Mouse (Mus musculus) adrenal gland, adult 18-20 months (tissue): ENCODE measurements around the gene Mlh3. TPM values are rescaled to one million over a fixed set of nuclear protein-coding genes. Genes with fewer than 3 reads are reported as not detected.

Experiments used
- DNase-seq, 2 experiments: peaks; one replicate each; pipeline ENCODE4 v3.0.0; 2021 to 2022; ENCODE audit warnings: low spot score in 2 of 2
- total RNA-seq, 2 experiments: library from RNA; stranded (reverse); gene quantifications; 1 replicate in 1 of 2; 2 replicates in 1 of 2; pipeline ENCODE4 v1.2.3; 2021

Mlh3 gene
- total RNA-seq, 2 experiments from 2014 or later: 8.0 to 9.2 TPM

DNA sequence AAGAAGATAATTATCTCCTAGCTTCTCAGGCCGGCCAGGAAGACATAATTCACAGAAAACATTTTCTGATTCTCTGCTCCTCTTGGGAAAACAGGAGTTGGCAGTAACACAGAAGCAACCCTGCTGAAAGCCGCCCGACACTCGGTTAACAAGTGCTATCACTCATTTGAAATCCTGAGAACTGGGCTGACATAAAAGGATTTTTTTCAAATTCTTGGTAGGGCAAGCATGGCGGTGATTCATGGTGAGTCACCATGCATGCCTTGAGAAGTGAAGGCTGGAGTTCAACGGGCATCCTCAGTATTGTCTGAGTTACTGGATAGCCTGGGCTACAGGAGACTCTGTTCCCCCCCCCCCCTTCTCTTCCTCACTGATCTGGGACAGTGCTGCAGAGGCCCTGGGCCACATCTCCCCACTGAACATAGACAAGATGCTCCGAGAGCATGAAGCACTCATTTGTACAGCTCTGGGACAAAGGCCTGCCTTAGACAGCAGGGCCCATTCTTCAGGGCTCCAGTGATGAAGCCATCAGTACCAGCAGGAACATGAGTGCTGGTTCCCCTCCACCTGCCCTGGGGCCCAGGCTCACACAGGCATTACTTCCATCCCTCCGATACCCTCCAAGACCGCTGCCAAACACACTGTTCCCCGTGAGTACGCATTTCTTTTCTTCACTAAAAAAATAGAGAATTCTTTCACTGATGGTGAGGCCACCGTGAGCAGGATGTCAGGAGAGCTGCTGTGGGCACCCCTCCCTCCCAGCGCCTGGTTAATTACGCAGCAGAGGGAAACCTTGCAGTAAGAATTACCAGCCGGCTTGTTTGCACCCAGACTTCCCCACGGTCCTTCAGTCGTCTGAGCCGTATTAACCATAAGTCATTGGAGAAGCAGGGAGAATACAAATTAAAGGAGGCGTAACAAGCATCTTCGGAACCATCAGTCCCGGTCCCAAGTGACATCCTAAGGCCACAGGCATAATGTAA is 36.7 kb downstream of the Mlh3 start:
- DNase-seq: peak in 1 of 2 experiments; percentile 26

DNA sequence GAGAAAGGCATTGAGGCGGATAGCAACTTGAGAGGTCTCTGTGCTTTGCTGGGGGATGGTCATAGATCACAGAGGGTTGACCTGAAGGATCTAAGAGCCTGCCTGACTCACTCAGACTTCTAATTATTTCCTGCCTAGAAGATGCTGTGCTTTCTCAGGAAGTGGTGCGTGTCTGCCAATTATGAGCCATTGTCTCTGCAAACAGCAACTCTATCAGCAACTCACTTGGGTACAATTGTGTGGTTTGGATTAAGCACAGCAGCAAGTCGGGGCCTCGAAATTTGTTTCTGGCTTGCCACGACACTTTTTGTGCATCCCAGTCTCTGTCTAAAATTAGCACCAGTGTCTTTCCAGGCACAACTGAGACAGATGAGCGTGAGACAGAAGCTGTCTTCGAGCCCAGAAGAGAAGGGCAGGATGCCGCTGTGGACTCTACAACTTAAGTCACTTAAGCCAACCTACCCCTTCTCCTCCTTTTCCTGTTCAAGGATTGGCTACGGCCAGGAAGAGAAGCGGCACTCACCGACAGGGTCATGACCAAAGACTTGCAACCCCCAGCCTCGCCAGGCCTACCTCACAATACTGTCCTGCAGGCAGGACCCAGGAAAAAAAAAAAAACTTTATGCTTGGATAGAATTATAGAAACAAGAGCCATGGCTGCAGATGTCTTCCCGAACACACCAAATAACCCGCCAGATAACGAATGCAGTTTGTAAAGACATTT is 42.4 kb downstream of the Mlh3 start:
- DNase-seq: no peak

DNA sequence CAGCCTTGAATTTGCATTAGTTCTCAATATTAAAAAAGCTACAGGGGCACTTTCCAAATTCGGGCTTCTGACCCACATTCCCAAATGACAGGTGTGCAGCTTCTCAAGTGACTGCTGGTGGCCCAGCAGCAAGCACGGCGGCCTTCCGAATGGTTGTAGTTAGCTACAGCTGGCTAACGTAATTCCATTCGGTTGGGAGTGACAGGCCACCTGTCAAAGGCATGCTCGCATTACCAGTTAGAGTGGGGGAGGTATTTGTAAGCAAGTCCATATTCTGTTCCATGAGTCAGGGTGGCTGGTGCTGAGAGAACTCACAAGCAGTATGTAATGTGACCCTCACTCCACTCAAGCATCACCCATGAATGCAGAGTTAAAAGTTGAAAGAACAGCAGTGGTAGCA is 43.2 kb downstream of the Mlh3 start:
- no peak for DNase-seq

DNA sequence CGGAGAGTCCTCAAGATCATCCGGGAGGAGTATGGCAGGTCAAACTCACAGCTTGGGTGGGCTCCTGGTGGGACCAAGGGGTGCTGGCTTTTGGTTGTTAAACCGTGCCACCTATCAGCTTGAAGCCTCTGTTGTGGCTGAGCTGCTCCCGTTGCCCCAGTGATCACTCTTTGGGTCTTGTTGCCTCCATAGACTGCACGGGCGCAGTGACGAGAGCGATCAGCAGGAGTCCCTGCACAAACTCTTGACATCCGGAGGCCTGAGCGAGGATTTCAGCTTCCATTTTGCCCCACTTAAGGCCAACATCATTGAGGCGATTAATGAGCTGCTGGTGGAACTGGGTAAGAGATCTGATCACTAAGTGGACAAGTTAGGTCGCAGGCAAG is 50.5 kb downstream of the Mlh3 start:
- no peak for DNase-seq

DNA sequence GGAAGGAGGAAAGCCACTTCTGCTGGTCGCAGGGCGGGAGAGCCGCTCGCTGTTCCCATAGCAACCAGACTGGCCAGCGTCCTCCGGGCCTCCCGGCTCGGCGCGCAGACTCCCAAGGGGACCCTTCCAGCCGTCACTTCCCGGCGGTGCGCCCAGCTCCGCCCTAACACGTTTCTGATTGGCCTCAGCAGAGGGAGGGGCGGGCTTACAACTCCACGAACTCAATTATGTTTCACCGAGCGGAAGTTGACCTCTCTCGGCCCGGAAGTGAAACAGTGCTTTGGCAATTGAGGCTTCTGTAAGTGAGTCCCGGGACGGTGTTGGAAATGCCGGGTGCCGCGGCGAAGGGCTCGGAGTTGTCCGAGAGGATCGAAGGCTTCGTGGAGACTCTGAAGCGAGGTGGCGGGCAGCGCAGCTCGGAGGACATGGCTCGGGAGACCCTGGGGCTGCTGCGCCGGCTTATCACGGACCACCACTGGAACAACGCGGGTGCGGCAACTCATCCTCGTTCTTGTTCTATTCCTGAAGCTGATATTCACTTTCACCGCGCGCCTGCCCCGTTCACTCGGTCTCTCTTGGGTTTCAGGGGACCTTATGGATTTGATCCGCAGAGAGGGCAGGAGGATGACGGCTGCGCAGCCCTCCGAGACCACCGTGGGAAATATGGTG is 51.0 kb downstream of the Mlh3 start, which contains the start of gene Eif2b2:
TSS of gene Eif2b2 (plus strand) at position 246 of the 669 bp plus-strand sequence.
- DNase-seq: peak; percentile 95

DNA sequence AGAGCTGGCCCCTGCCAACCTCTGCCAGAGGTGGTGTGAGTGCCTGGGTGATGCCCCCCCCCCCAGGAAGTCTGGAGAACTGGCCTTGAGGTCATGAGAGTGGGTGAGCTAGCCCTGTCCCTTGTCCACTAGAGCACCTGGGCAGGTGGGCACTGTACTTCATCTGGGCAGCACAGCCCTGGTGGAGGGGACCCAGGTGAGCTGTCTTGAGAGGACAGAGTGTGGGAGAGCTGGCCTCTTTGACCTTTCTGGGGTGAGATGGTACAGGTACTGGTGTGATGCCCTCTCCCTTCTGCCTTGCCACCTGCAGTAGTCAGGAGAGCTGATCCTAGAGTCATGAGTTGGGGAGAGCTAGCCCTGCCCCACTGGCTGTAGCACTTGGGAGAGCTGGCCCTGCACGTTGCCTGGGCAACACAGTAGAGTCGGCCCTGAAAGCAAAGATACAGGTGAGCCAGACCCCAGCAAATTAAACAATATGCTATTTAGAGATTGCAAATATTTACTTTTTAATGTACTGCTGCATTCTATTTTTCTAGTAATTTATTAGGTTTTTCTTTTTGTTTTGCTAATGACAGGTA is 52.6 kb downstream of the Mlh3 start:
- DNase-seq: no peak

DNA sequence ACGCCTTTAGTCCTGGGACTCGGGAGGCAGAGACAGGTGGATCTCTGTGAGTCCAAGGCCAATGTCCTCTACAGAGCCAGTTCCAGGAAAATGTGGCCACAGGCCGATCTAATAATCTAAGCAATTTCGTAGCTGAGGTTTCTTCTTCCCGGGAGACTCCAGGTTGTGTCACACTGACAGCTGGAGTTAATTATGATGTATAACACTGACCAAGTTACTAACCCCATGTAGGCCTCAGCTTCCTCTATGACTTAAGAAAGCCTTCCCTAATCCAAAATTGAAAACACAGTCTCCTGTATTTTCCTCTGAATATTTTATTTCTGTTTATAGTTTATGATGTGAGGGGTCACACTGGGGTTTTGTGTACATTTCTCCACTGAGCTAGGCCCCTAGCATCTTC is 55.4 kb downstream of the Mlh3 start:
- DNase-seq: no peak

DNA sequence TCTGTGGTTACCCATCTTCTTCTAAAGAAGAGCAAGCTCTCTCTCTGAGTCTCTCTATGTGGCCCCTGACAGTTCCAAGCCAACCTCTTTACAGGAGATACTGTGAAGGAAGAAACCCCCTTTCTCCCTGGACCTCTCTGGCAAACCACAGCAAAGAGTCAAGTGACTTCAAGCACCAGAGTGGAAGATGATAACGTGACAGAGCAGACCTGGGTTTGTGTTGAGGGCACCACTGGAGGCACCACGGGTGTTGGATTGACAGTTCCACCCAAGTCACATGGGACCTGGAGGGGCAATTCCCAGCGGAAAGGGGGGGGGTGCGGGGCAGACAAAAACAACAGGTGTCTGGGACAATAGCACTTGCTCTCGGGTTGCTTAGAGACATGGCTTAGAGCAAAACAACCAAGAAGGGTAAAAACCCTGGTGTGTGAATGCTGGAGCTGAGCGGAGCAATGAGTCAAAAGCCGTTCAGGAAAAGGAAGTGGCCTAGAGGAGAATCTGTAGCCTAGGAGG is 61.7 kb downstream of the Mlh3 start:
- no peak for DNase-seq

DNA sequence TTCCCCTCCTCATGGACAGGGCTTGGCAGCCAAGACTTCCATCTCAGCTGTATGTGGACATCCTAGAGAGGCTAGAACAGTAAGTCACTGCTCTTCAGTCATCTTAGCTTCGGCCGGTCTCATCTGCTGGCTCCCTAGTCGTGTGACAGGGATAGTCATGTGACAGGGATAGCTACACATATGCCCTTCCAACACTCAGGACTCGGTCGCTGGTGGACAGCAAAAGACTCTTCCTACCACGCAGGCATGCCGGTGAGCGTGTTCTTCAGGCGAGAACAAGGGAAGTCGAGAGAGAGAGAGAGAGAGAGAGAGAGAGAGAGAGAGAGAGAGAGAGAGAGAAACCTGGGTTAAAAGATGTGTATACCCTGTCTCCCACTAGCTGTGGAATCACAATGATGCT is 65.0 kb downstream of the Mlh3 start:
- DNase-seq: no peak

DNA sequence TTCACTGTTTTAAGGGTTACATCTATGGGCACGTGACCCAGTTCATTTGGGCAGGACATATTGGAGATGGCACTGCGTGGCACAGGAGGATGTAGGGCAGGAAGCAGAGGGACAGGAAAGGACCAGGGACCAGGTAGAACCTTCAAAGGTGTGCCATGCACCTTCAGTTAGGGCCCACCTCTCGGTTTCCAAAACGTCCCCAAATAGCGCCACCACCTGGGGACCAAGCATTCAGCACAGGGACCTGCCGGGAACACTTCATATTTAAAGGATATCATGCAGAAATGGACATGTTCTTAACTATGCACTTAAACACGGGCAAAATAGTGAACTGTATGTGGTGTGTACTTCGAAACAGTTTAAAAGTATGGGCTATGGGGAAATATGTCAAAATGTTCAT is 66.3 kb downstream of the Mlh3 start:
- no peak for DNase-seq

DNA sequence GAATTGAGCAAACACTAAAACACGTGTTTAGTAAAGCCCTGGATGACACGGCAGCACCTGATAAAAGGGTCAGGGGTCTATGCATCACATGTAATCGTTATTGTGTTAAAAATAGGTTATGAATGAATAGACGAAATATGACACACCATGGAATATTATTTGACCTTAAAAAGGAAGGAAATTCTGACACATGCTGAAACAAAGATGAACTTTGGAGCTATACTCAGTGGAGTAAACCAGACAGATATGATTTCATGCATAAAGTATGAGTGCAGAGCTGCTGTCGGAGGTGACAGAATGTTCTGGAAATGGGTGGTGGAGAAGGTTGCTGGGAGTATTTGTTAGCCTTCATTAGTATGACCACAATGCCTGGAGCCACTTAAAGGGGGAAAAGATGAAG is 66.7 kb downstream of the Mlh3 start:
- no peak for DNase-seq

DNA sequence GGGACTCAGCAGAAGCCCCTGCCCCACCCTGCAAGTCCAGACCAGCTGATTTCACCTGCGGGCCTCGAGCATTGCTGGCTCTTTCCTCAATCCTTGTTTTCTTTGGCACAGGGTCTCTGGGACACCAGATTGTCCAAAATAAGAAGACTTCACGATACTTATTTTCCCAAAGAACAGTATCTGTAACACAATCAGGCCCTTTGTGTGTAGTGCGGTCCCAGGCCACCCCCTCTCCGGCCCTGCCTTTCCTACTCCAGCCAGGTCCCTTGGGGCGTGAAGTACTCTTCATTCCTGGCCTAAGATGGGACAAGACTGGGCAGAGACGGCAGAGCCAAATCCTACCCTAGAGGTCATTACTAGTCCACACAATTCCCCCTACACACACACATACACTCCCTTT is 68.2 kb downstream of the Mlh3 start:
- no peak for DNase-seq

DNA sequence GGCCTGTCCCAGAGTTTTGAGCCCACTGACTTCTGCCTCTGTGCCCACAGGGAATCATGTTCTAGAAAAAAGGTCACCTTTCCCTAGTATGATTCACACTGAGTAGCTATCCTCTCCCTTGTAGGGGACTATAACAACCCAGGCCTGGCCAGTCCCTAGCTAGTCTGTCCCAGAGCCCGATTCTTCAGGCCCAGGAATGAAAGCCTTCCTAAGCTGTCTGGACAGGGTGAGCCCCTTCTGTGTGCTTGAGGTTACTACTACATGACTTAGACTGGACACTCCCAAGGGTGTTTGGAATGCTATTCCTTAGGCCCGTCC is 68.6 kb downstream of the Mlh3 start:
- no peak for DNase-seq

DNA sequence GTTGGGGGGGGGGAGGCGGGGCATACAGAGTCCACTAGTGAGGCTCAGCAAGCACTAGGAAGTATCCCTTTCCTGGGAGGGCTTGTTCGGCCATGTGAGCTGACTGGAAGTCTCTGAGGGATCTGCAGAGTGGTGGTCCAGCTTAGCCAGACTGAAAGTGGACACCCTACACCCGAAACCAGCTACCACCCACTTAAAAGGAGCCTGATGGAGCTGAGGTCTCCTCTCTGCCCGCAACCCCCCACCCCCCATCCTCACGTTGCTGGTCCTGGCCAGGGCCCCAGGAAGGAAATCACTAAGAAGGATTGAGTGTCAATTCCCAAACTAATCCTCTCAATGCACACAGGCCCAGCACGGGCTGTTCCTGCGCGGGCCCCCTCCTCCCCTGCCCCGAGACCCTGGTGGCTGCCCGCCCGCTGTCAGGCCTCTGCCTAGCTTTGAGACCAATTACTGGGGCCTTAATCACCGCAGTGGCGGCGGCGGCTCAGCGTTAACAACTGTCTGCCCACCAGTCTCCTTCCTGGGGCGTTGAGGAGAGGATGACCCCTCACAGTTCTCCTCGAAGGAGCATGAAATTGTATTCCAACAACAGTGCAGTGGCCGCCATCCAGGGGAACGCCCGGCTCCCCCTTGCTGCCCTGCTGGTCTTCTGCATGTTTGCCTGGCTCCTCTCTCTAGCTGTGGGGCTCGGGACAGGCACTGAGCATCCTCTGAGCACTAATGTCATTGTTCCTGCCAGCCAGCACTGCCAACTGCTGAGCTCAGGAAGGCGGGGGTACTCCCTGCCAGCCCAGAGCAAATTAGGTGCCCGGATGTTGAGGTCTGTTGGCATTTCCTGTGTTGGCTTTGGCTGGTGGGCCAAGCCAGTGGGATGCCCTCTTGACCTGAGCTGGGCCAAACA is 69.2 kb downstream of the Mlh3 start:
- no peak for DNase-seq

DNA sequence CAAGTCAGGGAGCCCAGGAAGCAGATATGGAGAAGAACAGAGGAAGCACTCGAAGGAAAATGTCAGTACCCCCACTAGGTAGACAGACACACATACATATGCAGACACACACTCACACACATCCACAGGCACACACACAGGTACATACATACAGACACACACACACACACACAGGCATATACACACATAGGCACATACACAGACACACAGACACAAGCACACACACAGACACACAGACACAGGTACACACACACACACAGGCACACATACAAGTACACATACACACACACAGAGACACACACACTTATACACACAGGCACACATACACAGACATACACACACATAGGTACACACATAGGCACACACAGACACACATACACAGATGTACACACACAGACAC is 70.4 kb downstream of the Mlh3 start:
- DNase-seq: no peak

DNA sequence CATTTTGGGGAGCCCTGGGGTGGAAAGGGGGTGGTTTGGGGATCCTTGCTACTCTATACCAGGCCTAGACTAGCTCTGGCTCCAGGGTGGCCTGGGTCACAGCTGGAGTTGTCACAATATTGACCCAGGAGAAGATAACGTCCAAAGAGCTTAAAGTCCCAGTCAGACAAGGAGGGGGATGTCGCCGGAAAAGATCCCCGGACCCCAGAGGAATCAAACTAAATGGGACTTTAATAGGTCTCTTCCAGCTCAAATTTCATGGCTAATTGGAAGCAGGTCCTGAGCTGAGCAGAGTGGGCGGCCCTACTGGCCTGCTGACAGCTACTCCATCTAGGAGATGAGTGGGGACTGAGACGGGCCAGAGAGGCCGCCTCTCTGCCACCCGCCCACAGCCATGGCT is 72.5 kb downstream of the Mlh3 start:
- no peak for DNase-seq

DNA sequence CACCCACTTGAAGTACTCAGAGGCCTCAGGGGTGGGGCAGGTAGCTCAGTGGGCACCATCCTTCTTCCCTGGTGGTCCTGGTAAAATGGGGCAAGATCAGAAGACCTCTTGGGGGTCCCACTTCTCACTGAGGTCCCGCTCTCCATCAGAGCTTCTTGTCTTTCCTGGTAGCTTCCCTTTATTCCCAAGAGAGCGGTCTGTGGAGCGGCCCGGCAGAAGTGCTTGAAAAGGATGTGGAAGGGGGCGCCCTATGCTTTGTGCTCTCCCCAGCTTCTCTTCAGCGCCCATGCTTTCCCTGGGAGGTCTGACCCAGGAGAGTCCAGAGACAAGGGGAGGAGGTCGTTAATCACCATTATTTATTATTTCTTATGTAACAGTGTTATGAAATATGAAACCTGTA is 73.0 kb downstream of the Mlh3 start:
- DNase-seq: no peak

DNA sequence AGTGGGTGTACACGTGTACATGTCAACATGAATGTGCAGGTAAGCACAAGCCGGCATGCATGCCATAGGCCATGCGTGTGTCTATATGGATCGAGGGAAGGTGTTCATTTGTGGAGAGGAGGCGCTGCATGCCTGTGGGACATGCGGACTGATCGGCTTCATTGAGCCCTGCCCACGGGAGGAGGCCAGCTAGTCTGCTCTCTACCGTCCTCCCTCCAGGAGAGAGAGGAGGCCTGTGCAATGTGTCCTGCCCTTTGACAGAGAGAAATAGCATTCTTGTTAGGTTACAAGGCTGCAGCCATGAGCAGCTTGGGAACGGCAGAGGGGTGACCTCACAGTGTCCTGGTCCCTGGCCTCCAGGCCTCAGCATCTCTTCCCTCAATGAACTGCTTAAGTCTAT is 74.2 kb downstream of the Mlh3 start:
- no peak for DNase-seq

DNA sequence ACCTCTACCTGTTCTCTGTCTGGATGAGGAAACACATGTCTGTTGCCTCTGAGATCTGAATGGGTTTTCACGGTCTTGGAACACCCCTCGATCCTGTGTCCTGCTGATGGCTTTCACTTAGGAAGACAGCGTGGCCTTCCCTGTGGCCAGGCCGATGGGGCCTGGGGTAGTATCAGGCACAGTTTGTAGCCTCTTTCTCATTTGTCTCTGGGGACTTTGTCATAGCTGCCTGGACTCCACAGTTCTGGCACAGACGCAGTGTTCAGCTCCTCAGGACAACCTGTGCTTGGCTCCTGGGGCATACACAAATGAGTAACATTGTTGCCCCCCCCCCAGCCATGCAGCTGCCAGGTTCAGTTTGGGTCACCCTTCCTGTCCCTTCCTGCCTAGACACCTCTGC is 75.3 kb downstream of the Mlh3 start:
- DNase-seq: no peak

DNA sequence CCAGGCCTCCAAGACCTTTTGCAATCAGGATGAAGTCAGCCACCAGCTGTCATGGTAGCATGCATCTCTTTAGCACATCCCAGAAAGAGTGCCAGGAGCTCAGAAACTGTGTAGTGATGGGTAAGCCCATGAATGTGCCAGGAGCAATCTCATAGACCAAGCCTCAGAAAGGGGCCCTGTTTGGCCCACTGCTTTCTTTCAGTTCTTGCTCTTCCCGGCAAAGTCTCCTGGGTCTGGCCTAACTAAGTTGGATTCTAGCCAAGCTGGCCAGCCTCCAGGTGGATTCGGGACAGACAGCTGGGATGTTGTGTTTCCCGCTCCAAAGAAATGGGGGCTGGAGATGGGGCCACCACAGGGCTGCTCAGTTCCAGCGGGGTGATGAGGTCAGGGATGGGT is 75.8 kb downstream of the Mlh3 start:
- peak; percentile 43 to 57 for DNase-seq
